Mouse (Mus musculus): Measurements from ENCODE around the gene Polg2.
"Not testable (repeated sequence)": the region's sequence is repeated elsewhere in the genome, so short reads cannot be mapped to it uniquely, and the experiment has no call there.

Polg2 gene

GRCm38 (mm10) chr11:106760511-106760910 lies 18.8 kb downstream of the Polg2 start:
- DNase-seq = no peak

- DNase-seq = no peak
Measured at GRCm38 (mm10) chr11:106759028-106759427, 20.3 kb downstream of the Polg2 start.

GRCm38 (mm10) chr11:106755583-106755982 lies 23.8 kb downstream of the Polg2 start:
- no peak for DNase-seq

GRCm38 (mm10) chr11:106753314-106753713 lies 26.0 kb downstream of the Polg2 start:
- DNase-seq = no peak

DNA sequence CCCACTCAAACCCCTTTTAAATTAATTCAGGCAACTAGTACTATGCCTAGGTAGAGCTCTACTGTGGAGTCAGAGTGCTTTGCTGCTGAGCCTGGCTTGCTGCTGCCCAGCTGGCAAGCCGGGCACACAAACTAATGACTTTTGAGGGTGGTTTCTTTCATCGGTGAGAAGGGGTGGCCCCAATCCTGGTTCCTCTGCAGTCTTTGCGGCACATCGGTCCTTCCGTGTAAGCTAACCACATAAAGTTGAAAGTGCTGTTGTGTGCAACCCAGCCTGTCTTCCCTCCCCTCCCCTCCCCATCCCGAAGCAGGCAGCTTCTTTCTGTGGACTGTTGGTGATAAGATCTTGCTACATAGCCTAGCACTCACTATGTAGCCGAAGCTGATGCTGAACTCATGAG lies 27.2 kb downstream of the Polg2 start:
- DNase-seq = no peak

DNA sequence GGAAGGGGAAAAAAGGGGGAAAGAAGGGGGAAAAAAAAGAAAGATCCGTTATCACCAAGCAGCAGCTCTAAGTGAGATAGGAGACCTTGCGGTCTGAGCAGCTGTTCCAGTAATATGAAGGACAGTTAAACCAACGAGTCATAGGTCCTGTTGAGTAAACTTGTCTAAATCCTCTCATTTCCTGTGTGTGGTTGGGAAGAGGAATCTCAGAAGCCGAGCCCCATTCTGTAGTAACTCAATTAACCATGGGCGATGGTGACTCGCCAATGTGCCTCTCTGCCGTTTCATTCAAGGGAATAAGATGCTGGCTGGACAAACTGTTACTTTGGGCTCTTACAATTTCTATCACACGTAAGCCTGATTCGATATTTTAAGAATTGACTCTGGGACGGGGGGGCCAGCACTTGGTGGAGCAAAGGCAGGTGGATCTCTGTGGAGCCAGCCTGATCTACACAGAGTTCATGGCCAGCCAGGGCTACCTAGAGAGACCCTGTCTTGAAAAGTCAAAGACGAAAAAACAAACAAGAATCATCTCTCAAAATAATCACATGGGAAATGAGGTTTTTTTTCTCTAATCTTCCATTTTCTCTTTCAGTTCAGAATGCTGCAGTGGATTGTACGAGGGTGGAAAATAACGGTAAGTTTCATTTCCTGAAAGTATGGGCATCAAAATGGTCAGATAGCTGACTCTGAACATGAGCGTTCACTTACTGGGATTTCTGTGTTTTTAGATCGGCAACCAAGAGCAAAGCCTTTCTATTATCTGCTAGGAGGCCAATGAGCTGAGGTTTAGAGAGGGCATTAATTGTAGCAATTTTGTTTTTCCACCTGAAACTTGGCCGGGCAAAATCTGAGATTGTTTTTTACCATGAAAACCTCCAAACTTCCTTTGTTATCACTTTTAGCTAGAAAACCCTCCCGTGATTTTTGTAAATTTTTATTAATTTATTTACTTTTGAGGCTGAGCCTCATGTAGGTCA lies 28.0 kb downstream of the Polg2 start, which contains the start of gene Milr1:
Gene Milr1, plus strand, starts transcription at position 188 of the 980 bp plus-strand sequence.
- no peak for DNase-seq

- no peak for DNase-seq
Measured at GRCm38 (mm10) chr11:106750121-106750751, 29.1 kb downstream of the Polg2 start, which contains the start of gene Pecam1. Gene Pecam1, minus strand, starts transcription at chr11:106750628.

DNA sequence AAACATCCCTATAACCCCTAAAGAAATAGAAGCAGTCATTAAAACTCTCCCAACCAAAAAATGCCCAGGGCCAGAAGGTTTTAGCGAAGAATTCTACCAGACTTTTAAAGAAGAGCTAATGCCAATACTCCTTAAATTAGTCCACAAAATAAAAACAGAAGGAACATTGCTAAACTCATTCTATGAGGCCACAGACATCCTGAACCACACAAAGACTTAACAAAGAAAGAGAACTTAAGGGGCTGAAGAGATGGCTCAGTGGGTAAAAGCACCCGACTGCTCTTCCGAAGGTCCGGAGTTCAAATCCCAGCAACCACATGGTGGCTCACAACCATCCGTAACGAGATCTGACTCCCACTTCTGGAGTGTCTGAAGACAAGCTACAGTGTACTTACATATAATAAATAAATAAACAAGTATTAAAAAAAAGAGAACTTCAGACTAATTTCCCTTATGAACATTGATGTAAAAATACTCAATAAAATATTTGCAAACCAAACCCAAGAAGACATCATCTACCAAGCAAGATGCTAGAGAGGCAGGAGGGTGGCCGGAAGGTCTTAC lies 29.7 kb downstream of the Polg2 start:
- not testable (repeated sequence) for DNase-seq

- DNase-seq = no peak
Measured at GRCm38 (mm10) chr11:106744949-106745348, 34.4 kb downstream of the Polg2 start.

GRCm38 (mm10) chr11:106742388-106742841 lies 36.9 kb downstream of the Polg2 start:
- no peak for DNase-seq

DNA sequence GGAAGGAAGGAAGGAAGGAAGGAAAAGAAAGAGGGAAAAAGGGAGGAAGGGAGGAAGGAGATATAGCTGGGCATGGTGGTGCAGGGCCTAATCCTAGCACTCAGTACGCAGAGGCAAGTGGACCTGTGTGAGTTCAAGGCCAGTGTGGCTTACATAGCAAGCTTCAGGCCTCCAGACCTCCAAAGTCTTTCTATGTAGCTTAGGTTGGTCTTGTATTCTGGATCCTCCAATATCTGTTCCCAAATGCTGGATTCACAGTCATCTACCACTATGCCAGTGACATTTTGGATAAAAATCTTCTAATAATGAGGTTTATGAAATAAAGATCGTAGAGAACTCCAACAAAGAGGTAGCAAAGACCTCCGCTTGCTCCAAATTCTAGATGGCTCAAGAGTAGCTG lies 37.5 kb downstream of the Polg2 start:
- no peak for DNase-seq

GRCm38 (mm10) chr11:106741232-106741631 lies 38.1 kb downstream of the Polg2 start:
- DNase-seq = no peak

DNA sequence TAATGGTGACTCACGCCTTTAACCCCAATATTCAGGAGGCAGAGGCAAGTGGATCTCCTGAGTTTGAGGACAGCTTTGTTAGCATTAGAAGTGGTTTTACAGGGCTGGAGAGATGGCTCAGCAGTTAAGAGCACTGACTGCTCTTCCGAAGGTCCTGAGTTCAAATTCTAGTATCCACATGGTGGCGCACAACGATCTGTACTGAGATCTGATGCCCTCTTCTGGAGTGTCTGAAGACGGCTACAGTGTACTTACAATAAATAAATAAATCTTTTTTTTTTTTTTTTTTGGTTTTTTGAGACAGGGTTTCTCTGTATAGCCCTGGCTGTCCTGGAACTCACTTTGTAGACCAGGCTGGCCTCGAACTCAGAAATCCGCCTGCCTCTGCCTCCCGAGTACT lies 38.6 kb downstream of the Polg2 start:
- DNase-seq = not testable (repeated sequence)

GRCm38 (mm10) chr11:106739116-106739515 lies 40.2 kb downstream of the Polg2 start:
- no peak for DNase-seq

- no peak for DNase-seq
Measured at GRCm38 (mm10) chr11:106737178-106737621, 42.1 kb downstream of the Polg2 start.

DNA sequence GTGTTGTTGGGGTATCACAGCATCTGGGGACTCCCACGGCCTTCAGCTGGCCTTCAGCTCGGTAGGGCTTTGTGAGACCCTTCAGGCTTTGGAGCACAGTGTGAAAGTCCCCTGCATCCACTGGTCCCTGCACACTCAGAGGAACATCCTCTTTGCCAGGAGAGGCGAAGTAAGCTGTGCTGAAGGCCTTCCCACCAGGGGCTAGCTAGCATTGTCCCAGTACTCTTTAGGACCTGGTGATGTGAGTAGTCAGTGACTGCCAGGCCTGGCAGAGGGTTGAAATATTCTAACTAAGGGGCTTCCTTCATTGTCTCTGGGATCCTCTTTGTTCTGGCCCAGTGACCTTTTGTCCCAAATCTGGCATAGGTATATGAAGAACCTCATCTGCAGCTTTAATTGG lies 42.7 kb downstream of the Polg2 start:
- no peak for DNase-seq

DNA sequence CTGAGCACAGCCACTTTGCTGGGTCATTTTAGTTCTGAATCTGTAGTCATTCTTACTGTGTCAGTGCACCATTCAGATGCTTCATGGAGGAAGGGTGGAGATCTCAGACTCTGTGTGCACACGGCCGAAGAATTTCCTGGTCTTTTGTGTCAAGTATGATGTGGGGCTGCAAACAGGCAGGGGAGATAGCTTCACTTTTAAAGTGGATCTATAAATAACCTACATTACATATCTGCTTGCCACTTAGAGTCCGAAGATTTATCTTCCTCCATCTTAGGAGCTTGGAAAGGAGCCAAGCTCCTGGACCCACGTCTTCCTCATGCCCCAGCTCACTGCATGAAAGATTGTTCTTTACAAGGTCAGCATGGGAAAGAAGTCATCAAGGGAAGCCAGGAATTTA lies 48.6 kb downstream of the Polg2 start:
- DNase-seq = no peak

- DNase-seq = no peak
Measured at GRCm38 (mm10) chr11:106729656-106730055, 49.7 kb downstream of the Polg2 start.

- DNase-seq = no peak
Measured at GRCm38 (mm10) chr11:106728402-106729366, 50.7 kb downstream of the Polg2 start.

GRCm38 (mm10) chr11:106727967-106728366 lies 51.4 kb downstream of the Polg2 start:
- DNase-seq = no peak

DNA sequence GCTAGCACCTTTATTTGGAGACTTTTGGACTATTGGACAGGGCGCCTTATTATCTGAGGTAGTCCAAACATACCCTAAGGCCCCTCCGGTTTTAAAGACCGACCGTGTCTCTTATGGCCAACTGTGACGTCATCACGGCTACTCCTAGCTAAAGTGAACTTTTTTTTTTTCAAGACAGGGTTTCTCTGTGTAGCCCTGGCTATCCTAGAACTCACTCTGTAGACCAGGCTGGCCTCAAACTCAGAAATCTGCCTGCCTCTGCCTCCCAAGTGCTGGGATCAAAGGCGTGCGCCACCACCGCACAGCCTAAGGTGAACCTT lies 54.5 kb downstream of the Polg2 start:
- DNase-seq = not testable (repeated sequence)

DNA sequence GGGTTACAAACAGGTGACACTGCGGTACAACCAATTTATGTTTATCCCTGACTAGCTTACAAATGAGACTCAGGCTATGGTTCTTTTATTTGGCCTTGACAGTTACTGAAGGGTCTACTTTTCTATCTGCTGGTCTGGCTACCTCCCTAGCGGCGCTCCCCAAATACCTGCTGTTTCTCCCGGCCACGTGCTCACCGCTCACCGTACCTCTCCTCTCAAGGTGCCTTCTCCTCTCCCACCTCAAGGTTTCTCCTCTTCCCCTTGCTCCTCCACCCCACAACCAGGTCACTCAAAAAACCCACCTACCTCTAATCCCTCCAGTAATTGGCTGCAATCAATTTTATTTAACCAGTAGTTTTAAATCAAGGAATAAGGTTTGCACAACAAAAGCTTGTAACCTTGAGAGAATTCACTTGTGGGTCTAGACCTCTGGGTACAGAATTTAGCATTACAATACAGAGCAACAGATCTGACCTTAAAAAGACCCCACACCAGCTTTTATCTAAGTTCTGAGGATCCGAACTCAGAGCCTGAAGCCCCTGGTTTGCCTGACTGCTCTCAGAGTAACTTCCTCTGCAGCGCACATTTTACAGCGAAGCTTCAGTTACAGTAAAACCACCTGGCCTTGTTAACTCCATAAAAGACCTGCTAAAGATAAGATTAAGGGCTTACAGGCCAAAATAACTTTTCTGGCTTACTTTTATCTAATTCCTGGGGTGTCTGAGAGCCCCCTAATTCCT lies 55.0 kb downstream of the Polg2 start:
- DNase-seq = no peak

All from cerebellum, adult 11-12 months (tissue).